Mouse (Mus musculus): ENCODE results near the gene Hsf2bp.

DNA sequence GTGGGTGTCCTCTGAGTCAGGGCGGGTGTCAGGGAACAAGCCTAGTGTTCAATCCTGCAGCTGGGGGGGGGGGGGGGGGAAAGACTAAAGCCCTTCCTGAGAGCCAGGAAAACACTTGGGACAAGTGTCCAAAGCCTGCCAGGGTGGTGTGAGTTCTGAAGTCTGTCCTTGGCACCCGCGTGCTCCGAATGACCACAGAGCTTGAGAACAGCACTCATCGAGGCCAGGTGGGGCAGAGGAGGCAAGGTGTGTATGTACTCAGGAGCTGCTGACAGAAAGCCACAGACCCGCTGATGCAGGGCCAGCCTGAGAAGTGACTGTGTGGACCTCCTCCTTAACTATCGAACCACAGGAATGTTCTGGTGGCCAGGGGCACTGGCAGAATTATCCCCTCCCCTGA is 116.5 kb downstream of the Hsf2bp start:
- TF ChIP-seq CTCF (IDR thresholded peaks at IDR 0.05 in 2 of 3, conservative IDR thresholded peaks at IDR 0.05 in 1 of 3; ENCODE audit: control insufficient read depth in 1 of 3, insufficient read depth in 1 of 3, low read depth in 2 of 3, low read length in 3 of 3, poor library complexity in 1 of 3, severe bottlenecking in 1 of 3) = no peak
- TF ChIP-seq USF1 (IDR thresholded peaks at IDR 0.05; ENCODE audit: low read depth, low read length) = no peak
- TF ChIP-seq EP300 (IDR thresholded peaks at IDR 0.05; ENCODE audit: low read depth in 1 of 2, low read length in 2 of 2) = no peak
- no peak for TF ChIP-seq POLR2AphosphoS2 (IDR thresholded peaks at IDR 0.05; ENCODE audit: low read length)
- TF ChIP-seq CHD2 (IDR thresholded peaks at IDR 0.05; ENCODE audit: low read length) = no peak
- no peak for TF ChIP-seq TCF12 (IDR thresholded peaks at IDR 0.05; ENCODE audit: low read depth, low read length)
- TF ChIP-seq MAFK (IDR thresholded peaks at IDR 0.05; ENCODE audit: borderline replicate concordance, low read depth, low read length) = no peak
- TF ChIP-seq GATA1 (IDR thresholded peaks at IDR 0.05; ENCODE audit: low read depth, low read length) = no peak
- TF ChIP-seq RAD21 (IDR thresholded peaks at IDR 0.05; ENCODE audit: low read depth, low read length) = no peak
- TF ChIP-seq POLR2A (IDR thresholded peaks at IDR 0.05; ENCODE audit: control insufficient read depth in 1 of 2, insufficient read depth in 1 of 2, low read depth in 1 of 2, low read length in 2 of 2, poor library complexity in 1 of 2) = no peak
- no peak for TF ChIP-seq CHD1 (IDR thresholded peaks at IDR 0.05; ENCODE audit: low read depth, low read length)
- no peak for TF ChIP-seq ZNF384 (IDR thresholded peaks at IDR 0.05; ENCODE audit: low read depth, low read length)
- no peak for TF ChIP-seq MEF2A (IDR thresholded peaks at IDR 0.05; ENCODE audit: extremely low read depth, insufficient replicate concordance, low read depth, low read length, poor library complexity, severe bottlenecking)
- TF ChIP-seq SMC3 (IDR thresholded peaks at IDR 0.05; ENCODE audit: low read depth, low read length) = no peak

Measured in MEL (cell line).